Mouse (Mus musculus) bone marrow, adult 2 months (tissue): ENCODE results near the gene 1700016H13Rik.

ENCODE experiments used
- CTCF ChIP-seq: fragments of 200-500 bp; IDR thresholded peaks from 2 replicates; pipeline ENCODE4 v1.5.1; 2011; ENCODE audit warnings: low read length, control low read depth; ENCODE audit not compliant: control insufficient read depth, insufficient read depth
- POLR2A ChIP-seq: fragments of 200-500 bp; IDR thresholded peaks from 2 replicates; pipeline ENCODE4 v1.6.1; 2011; ENCODE audit warnings: low read depth, mild to moderate bottlenecking, control low read depth, low read length, borderline replicate concordance; ENCODE audit not compliant: control insufficient read depth

- TF ChIP-seq CTCF (no peak), POLR2A (no peak)
Measured at GRCm38 (mm10) chr5:103612316-103612715, 43.5 kb downstream of the 1700016H13Rik start.
